Mouse (Mus musculus) E14TG2a.4 (cell line): Measurements from ENCODE around the gene Lims1.

ENCODE experiments used
- CTCF ChIP-seq: conservative IDR thresholded peaks from 2 replicates; pipeline ENCODE4 v1.5.1; 2014; ENCODE audit warnings: low read length
- POU5F1 ChIP-seq: IDR thresholded peaks from 2 replicates; pipeline ENCODE4 v1.6.1; 2014; ENCODE audit warnings: low read length, borderline replicate concordance

DNA sequence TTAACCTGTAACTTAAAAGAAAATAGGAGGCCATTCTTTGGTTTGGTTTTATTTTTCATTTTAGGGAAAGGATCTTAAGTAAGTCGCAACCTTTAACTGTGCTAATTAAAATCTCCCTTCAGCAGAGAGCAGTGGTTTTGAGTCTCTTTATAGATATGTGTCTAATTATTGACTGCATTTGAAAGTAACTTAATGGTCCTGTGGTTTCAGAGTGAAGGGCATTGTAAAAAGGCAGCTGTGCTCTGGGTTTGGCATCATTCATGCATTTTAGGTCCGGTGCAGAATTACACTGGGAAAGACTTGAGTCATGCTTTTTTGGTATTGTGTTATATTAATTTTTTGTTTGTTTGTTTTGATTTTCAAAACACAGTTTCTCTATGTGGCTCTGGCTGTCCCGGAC, 29.1 kb downstream of the Lims1 start:
- TF ChIP-seq CTCF (no peak), POU5F1 (no peak)
